Mouse (Mus musculus): Measurements from ENCODE around the gene Dync1i1. TPM values are rescaled to one million over a fixed set of nuclear protein-coding genes. Genes with fewer than 3 reads are reported as not detected.

The Dync1i1 gene
- total RNA-seq, 2 experiments from 2014 or later, result 143 to 150 TPM

GRCm38 (mm10) chr6:6046729-6047424 is 321.4 kb downstream of the Dync1i1 start:
- no peak for DNase-seq (ENCODE audit: low spot score in 2 of 2)

GRCm38 (mm10) chr6:6052696-6053095 is 327.3 kb downstream of the Dync1i1 start:
- DNase-seq (ENCODE audit: low spot score in 2 of 2), result no peak

- DNase-seq (ENCODE audit: low spot score in 2 of 2), result no peak
Measured at GRCm38 (mm10) chr6:6053946-6054345, 328.5 kb downstream of the Dync1i1 start.

GRCm38 (mm10) chr6:6058548-6058947 is 333.1 kb downstream of the Dync1i1 start:
- DNase-seq (ENCODE audit: low spot score in 2 of 2), result no peak

GRCm38 (mm10) chr6:6067201-6067600 is 341.8 kb downstream of the Dync1i1 start:
- DNase-seq (ENCODE audit: low spot score in 2 of 2), result no peak

- DNase-seq (ENCODE audit: low spot score in 2 of 2), result no peak
Measured at GRCm38 (mm10) chr6:6070015-6070414, 344.6 kb downstream of the Dync1i1 start.

- no peak for DNase-seq (ENCODE audit: low spot score in 2 of 2)
Measured at GRCm38 (mm10) chr6:6071038-6071437, 345.6 kb downstream of the Dync1i1 start.

- DNase-seq (ENCODE audit: low spot score in 2 of 2), result no peak
Measured at GRCm38 (mm10) chr6:6075940-6076447, 350.6 kb downstream of the Dync1i1 start.

- DNase-seq (ENCODE audit: low spot score in 2 of 2), result no peak
Measured at GRCm38 (mm10) chr6:6077234-6077633, 351.8 kb downstream of the Dync1i1 start.

Other genes with a start within 250 kb of the Dync1i1 start
- 10 to 100 TPM; 11.3 to 16.3 TPM for gene Pdk4, start 229.3 kb upstream of the Dync1i1 start, total RNA-seq (2021)

Data from layer of hippocampus, postnatal 14 days (tissue).